ENCODE assay signal across 8 mouse cellular contexts in the genomic region with DNA sequence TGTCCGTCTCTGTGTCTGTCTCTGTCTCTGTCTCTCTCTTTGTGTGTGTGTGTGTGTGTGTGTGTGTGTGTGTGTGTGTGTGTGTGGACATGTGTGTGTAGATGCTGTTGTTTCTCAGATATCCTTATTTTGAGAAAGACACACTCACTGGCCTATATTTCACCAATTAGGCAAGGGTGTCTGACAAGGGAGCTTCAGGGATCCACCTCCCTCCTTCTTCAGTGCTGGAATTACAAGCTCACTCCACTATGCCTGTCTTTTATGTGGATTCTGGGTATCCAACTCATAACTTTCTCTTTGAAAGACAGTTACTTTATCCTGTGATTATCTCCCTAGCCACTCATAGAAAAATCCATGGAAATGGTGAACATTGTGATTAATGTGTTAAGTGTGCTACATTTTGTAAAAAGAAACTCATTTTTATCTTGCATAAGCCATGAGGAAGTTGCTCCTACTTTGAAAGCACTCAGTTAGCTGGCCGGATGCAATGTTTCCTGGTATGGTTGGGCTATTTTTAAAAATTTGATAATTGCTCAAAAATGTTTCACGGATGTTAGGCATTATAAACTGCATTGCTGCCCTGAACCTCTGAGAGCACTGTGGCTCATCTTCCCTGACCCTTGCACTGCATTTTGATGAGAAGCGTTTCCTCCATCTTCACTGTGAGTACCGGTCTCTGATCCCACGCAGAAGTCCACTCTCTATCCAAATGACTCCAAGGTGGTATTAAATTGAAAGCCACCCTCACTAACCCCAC. TPM values are rescaled to one million over a fixed set of nuclear protein-coding genes. Genes with fewer than 3 reads are reported as not detected.
A peak's percentile ranks its signal among the peaks of the same experiment; 100 is the strongest.
DNase-seq lines count a peak whose midpoint lies in the region; ATAC-seq and TF ChIP-seq lines count a peak whose summit lies in the region.
"Not testable (repeated sequence)": the region's sequence is repeated elsewhere in the genome, so short reads cannot be mapped to it uniquely, and the experiment has no call there.

TSS of gene Ifi47 (plus strand) at position 587 of the 757 bp plus-strand sequence.

- peak within 1 kb of the TSS; percentile 35 for H3K4me3 ChIP-seq in bone marrow macrophage, adult 2 months (ENCODE audit: insufficient read depth, low read length)
- H3K4me3 ChIP-seq in heart, adult 2 months: peak within 1 kb of the TSS; percentile 3; the same call in 1 of the 2 replicates
- not testable (repeated sequence) for H3K4me3 ChIP-seq in kidney, postnatal 0 days (replicated peaks; ENCODE audit: low read depth, low read length); liver, embryonic 13.5 days (replicated peaks); small intestine, adult 2 months (ENCODE audit: low read depth, low read length)

- WGBS in heart, adult 2 months: 21% methylated on average over 6 of the region's 6 CpGs
- 53% methylated on average over 6 of the region's 6 CpGs for WGBS in kidney, postnatal 0 days
- 24% methylated on average over 6 of the region's 6 CpGs for WGBS in liver, embryonic 13.5 days (ENCODE audit: insufficient replicate concordance)
- WGBS in small intestine, adult 2 months: 46% methylated on average over 6 of the region's 6 CpGs

- H3K36me3 ChIP-seq in heart, adult 2 months (ENCODE audit: control insufficient read depth, insufficient read depth, low read length); kidney, postnatal 0 days (ENCODE audit: insufficient read depth, low read length); liver, embryonic 13.5 days; small intestine, adult 2 months (ENCODE audit: control insufficient read depth, insufficient read depth, low read length): not testable (repeated sequence)

- peaks cover 21% of the 10 kb centered on the region for H3K4me1 ChIP-seq in bone marrow macrophage, adult 2 months (ENCODE audit: control insufficient read depth, insufficient read depth, low read length)
- H3K4me1 ChIP-seq in heart, adult 2 months (ENCODE audit: control insufficient read depth, insufficient read depth, low read length); kidney, postnatal 0 days (replicated peaks; ENCODE audit: insufficient read depth, low read length): not testable (repeated sequence)
- peaks cover 14% of the 10 kb centered on the region for H3K4me1 ChIP-seq in liver, embryonic 13.5 days (replicated peaks)
- peaks cover 14% of the 10 kb centered on the region; the same call in 1 of the 2 replicates for H3K4me1 ChIP-seq in small intestine, adult 2 months (ENCODE audit: control insufficient read depth, insufficient read depth, insufficient read length, low read length)

- H3K4me2 ChIP-seq in kidney, postnatal 0 days (ENCODE audit: low read length): not testable (repeated sequence)
- H3K4me2 ChIP-seq in liver, embryonic 13.5 days: peak within 1 kb of the TSS; percentile 19; the same call in 1 of the 2 replicates

- DNase-seq in heart, adult 2 months: peak in 1 of 2 experiments; percentile 49
- peak; percentile 32 for DNase-seq in induced T-regulatory cell, adult 2 months (ENCODE audit: low read depth)
- peak; percentile 74 for DNase-seq in kidney, postnatal 0 days (ENCODE audit: low spot score)
- DNase-seq in liver, embryonic 13.5 days: not testable (repeated sequence)
- DNase-seq in lung, postnatal 25 days (ENCODE audit: low spot score): peak; percentile 63

- TF ChIP-seq CTCF in bone marrow macrophage, adult 2 months (IDR thresholded peaks at IDR 0.05; ENCODE audit: low read depth, low read length); kidney, postnatal 0 days (IDR thresholded peaks at IDR 0.05; ENCODE audit: low read depth); small intestine, adult 2 months (IDR thresholded peaks at IDR 0.05; ENCODE audit: extremely low read depth, insufficient read length, insufficient replicate concordance, low read depth, low read length): not testable (repeated sequence)
- peak; percentile 51 for TF ChIP-seq CTCF in heart, adult 2 months (IDR thresholded peaks at IDR 0.05)

- not testable (repeated sequence) for H3K9me3 ChIP-seq in kidney, postnatal 0 days (replicated peaks; ENCODE audit: low read length); liver, embryonic 13.5 days (replicated peaks)

- TF ChIP-seq EP300 in heart, adult 2 months (IDR thresholded peaks at IDR 0.05; ENCODE audit: insufficient read depth, low read depth, low read length): peak; percentile 82; the same call in 1 of the 2 replicates

- peak within 1 kb of the TSS; percentile 97 for H3K27ac ChIP-seq in bone marrow macrophage, adult 2 months (ENCODE audit: insufficient read depth, low read depth, low read length)
- peak within 1 kb of the TSS; percentile 90 for H3K27ac ChIP-seq in heart, adult 2 months
- peak within 1 kb of the TSS; percentile 47 for H3K27ac ChIP-seq in kidney, postnatal 0 days
- H3K27ac ChIP-seq in liver, embryonic 13.5 days: peak within 1 kb of the TSS; percentile 61
- H3K27ac ChIP-seq in small intestine, adult 2 months (ENCODE audit: insufficient read depth, low read depth, low read length): peak within 1 kb of the TSS; percentile 91

- H3K79me2 ChIP-seq in heart, adult 2 months (replicated peaks; ENCODE audit: control insufficient read depth, insufficient read depth, low read length): not testable (repeated sequence)

- ATAC-seq in CD4-positive, CD25-positive, alpha-beta regulatory T cell, adult 4 months: peak; percentile 72
- ATAC-seq in kidney, postnatal 0 days (replicated peaks; ENCODE audit: low FRiP score, low read depth): not testable (repeated sequence)
- 0 out of 2 replicates have a peak, but pooled peaks have one; percentile 26 for ATAC-seq in liver, embryonic 13.5 days (ENCODE audit: low read depth)

- not testable (repeated sequence) for TF ChIP-seq POLR2A in bone marrow macrophage, adult 2 months (IDR thresholded peaks at IDR 0.05; ENCODE audit: borderline replicate concordance, low read depth, low read length); small intestine, adult 2 months (IDR thresholded peaks at IDR 0.05; ENCODE audit: low read depth, low read length)
- TF ChIP-seq POLR2A in heart, adult 2 months (IDR thresholded peaks at IDR 0.05; ENCODE audit: insufficient read depth, low read depth, low read length): peak; percentile 69

- peak within 1 kb of the TSS; percentile 44; the same call in 1 of the 2 replicates for H3K9ac ChIP-seq in heart, adult 2 months (ENCODE audit: low read depth, low read length)
- H3K9ac ChIP-seq in kidney, postnatal 0 days (ENCODE audit: low read depth, low read length); liver, embryonic 13.5 days: not testable (repeated sequence)

- intact Hi-C loops in heart, adult 2 months (cut with DNase I): loop anchor here (5.0 kb wide), 1 partner anchor 79 kb away; no protein-coding TSS in a partner anchor

- not testable (repeated sequence) for H3K27me3 ChIP-seq in heart, adult 2 months (ENCODE audit: control insufficient read depth, insufficient read depth, low read length); kidney, postnatal 0 days (ENCODE audit: insufficient read depth, low read length); liver, embryonic 13.5 days; small intestine, adult 2 months (ENCODE audit: control insufficient read depth, insufficient read depth, low read length)

RNA-seq across cellular contexts. Expression of gene Ifi47, which starts in this region (rescaled TPM):
- polyA plus RNA-seq in CD4-positive, CD25-positive, alpha-beta regulatory T cell, adult 4 months (2017; shearing (Covaris generic)): 100 to 1,000 TPM; 473 to 495 TPM
- 49.2 and 51.9 TPM in 2 replicates for polyA plus RNA-seq in bone marrow macrophage, adult 2 months (2012; ENCODE audit: insufficient read depth, insufficient read length, missing spikeins)
- 1 to 10 TPM; 2.5 to 3.3 TPM for total RNA-seq in heart, adult 2 months (2021)
- 2.6 and 3.3 TPM in 2 replicates for polyA plus RNA-seq in heart, adult 2 months (2012; rRNA removed)
- 4.3 and 6.2 TPM in 2 replicates for polyA plus RNA-seq in kidney, postnatal 0 days (2015; fragmentation: Nextera tagmentation; extraction: Ambion mirVana)
- 7.3 and 7.4 TPM in 2 replicates for polyA plus RNA-seq in liver, embryonic 13.5 days (2015; fragmentation: Nextera tagmentation; extraction: Ambion mirVana)
- 2.7 and 8.7 TPM in 2 replicates for polyA plus RNA-seq in small intestine, adult 2 months (2012; rRNA removed)

Comparison
In these comparisons a context has a peak if more than half of its experiments do, and no peak if none do; other contexts are left out.
1. H3K27ac ChIP-seq: peak in every context shown above with its lines; median percentile 97 in bone marrow macrophage, adult 2 months; 91 in small intestine, adult 2 months; 90 in heart, adult 2 months; 61 in liver, embryonic 13.5 days; 47 in kidney, postnatal 0 days.